Comparison of ENCODE assay signal across 8 mouse cellular contexts in the genomic region with DNA sequence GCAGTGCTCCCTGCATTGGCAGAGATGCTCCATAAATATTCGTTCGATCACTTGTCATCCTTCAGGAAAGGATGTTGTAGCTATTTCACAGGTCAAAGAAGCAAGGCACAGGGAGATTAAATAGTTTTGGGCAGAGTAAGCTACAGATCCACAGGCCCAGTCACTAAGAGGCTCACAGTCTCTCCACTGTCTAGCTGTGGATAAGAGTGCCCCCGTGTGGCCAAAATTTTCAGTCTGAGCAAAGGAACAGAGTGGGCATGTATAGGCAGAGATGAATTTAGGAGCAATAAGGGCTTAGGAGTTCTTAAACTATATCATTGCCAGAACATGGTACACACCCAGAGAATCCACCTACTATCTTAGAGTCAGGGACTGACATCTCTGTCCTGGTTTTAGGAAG. TPM values are rescaled to one million over a fixed set of nuclear protein-coding genes. Genes with fewer than 3 reads are reported as not detected.
DNase-seq lines count a peak whose midpoint lies in the region; ATAC-seq lines count a peak whose summit lies in the region.

No protein-coding gene starts in this region.

- no peaks in the 10 kb centered on the region for H3K4me1 ChIP-seq in hindbrain, embryonic 11.5 days (replicated peaks; ENCODE audit: control insufficient read depth, insufficient read depth, low read length)
- H3K4me1 ChIP-seq in lung, embryonic 16.5 days (replicated peaks; ENCODE audit: control insufficient read depth, insufficient read depth, low read length) = no peaks in the 10 kb centered on the region

- ATAC-seq in hindbrain, embryonic 11.5 days (ENCODE audit: low FRiP score) = peak; percentile 69
- peak; percentile 83 for ATAC-seq in lung, embryonic 16.5 days (ENCODE audit: low read depth)

- WGBS in hindbrain, embryonic 11.5 days = 33% methylated on average over 3 of the region's 3 CpGs
- WGBS in lung, embryonic 16.5 days = 23% methylated on average over 3 of the region's 3 CpGs

- H3K9ac ChIP-seq in hindbrain, embryonic 11.5 days (ENCODE audit: low read depth, low read length) = no peak overlapping the region
- no peak overlapping the region for H3K9ac ChIP-seq in lung, embryonic 16.5 days (ENCODE audit: low read length)

- no peaks in the 10 kb centered on the region for H3K36me3 ChIP-seq in hindbrain, embryonic 11.5 days (ENCODE audit: control insufficient read depth, insufficient read depth, low read length)
- no peaks in the 10 kb centered on the region for H3K36me3 ChIP-seq in lung, embryonic 16.5 days (ENCODE audit: control insufficient read depth, insufficient read depth, low read length)

- H3K27ac ChIP-seq in hindbrain, embryonic 11.5 days (ENCODE audit: low read depth, low read length) = no peak overlapping the region
- no peak overlapping the region for H3K27ac ChIP-seq in lung, embryonic 16.5 days (ENCODE audit: low read length)

- no peak overlapping the region for H3K4me2 ChIP-seq in hindbrain, embryonic 11.5 days (replicated peaks; ENCODE audit: low read depth, low read length)
- no peak overlapping the region for H3K4me2 ChIP-seq in lung, embryonic 16.5 days (ENCODE audit: low read depth, low read length)

- no peaks in the 10 kb centered on the region for H3K27me3 ChIP-seq in hindbrain, embryonic 11.5 days (ENCODE audit: control insufficient read depth, insufficient read depth, low read length)
- H3K27me3 ChIP-seq in lung, embryonic 16.5 days (ENCODE audit: control insufficient read depth, insufficient read depth, low read depth, low read length) = no peaks in the 10 kb centered on the region

- DNase-seq in MN1 (ENCODE audit: low spot score) = peak; percentile 72
- DNase-seq in cerebellum, adult 9-10 months = peak; percentile 53
- DNase-seq in frontal cortex, postnatal 10 days (ENCODE audit: low spot score in 2 of 2) = peak; percentile 61 to 85
- DNase-seq in hindbrain, embryonic 11.5 days (ENCODE audit: low spot score) = peak; percentile 92
- DNase-seq in layer of hippocampus, adult 9-11 months = peak; percentile 82
- DNase-seq in retina, postnatal 1 day = peak; percentile 88
- DNase-seq in urinary bladder, adult 18-20 months (ENCODE audit: low spot score in 2 of 2) = peak; percentile 72 to 89

- no peak overlapping the region for H3K4me3 ChIP-seq in hindbrain, embryonic 11.5 days (ENCODE audit: low read depth, low read length)
- H3K4me3 ChIP-seq in lung, embryonic 16.5 days (ENCODE audit: low read length) = no peak overlapping the region

- no peaks in the 10 kb centered on the region for H3K9me3 ChIP-seq in hindbrain, embryonic 11.5 days (ENCODE audit: control insufficient read depth, low read length)
- H3K9me3 ChIP-seq in lung, embryonic 16.5 days (ENCODE audit: control insufficient read depth, low read length) = no peaks in the 10 kb centered on the region

RNA-seq across cellular contexts. Expression of a gene that starts 26.0 kb away (rescaled TPM):
- not detected in 2 replicates for polyA plus RNA-seq in hindbrain, embryonic 11.5 days (2014; fragmentation: Nextera tagmentation; extraction: Ambion mirVana)
- polyA plus RNA-seq in lung, embryonic 16.5 days (2015; fragmentation: Nextera tagmentation; extraction: Ambion mirVana) = 0.06 TPM in 1 of 2 replicates, not detected in the other

RNA-seq across cellular contexts. Expression of a gene that starts 39.1 kb away (rescaled TPM):
- 8.0 and 9.8 TPM in 2 replicates for polyA plus RNA-seq in hindbrain, embryonic 11.5 days (2014; fragmentation: Nextera tagmentation; extraction: Ambion mirVana)
- 43.5 and 53.4 TPM in 2 replicates for polyA plus RNA-seq in lung, embryonic 16.5 days (2015; fragmentation: Nextera tagmentation; extraction: Ambion mirVana)
